Mouse (Mus musculus) heart, embryonic 10.5 days (tissue): ENCODE results near the gene Ift172. TPM values are rescaled to one million over a fixed set of nuclear protein-coding genes. Genes with fewer than 3 reads are reported as not detected.

Source experiments
- DNase-seq: peaks from one replicate; pipeline ENCODE4 v3.0.0-alpha.2; 2017; ENCODE audit warnings: low spot score
- H3K27ac ChIP-seq: fragments of 300-500 bp; sonication (generic); 2 replicates; pipeline ENCODE4 v1.5.1; 2016; ENCODE audit warnings: mild to moderate bottlenecking
- H3K27me3 ChIP-seq: fragments of 300-500 bp; sonication (generic); 2 replicates; pipeline ENCODE4 v1.6.1; 2016; ENCODE audit warnings: mild to moderate bottlenecking; ENCODE audit not compliant: poor library complexity, insufficient read depth, severe bottlenecking
- H3K36me3 ChIP-seq: fragments of 300-500 bp; sonication (generic); 2 replicates; pipeline ENCODE4 v1.6.1; 2016; ENCODE audit warnings: mild to moderate bottlenecking, moderate library complexity
- H3K4me1 ChIP-seq: fragments of 300-500 bp; sonication (generic); 2 replicates; pipeline ENCODE4 v1.6.1; 2016; ENCODE audit warnings: mild to moderate bottlenecking
- H3K4me3 ChIP-seq: fragments of 300-500 bp; sonication (generic); 2 replicates; pipeline ENCODE4 v1.5.1; 2016; ENCODE audit warnings: mild to moderate bottlenecking, moderate library complexity
- H3K9me3 ChIP-seq: fragments of 300-500 bp; sonication (generic); 2 replicates; pipeline ENCODE4 v1.6.1; 2016; ENCODE audit warnings: mild to moderate bottlenecking, moderate library complexity
- WGBS: fragments of 180-500 bp; shearing (Covaris S2); methylation state at CpG from one replicate; pipeline ENCODE4 v1.1.7; 2016; 5-methylcytosine and 5-hydroxymethylcytosine counted together
- polyA plus RNA-seq: library from polyadenylated mRNA; unstranded; fragments of >200 nt; fragmentation: Nextera tagmentation; extraction: Ambion mirVana; gene quantifications from 2 replicates; pipeline ENCODE4 v1.2.1, GENCODE M21; 2016

Gene Ift172
- polyA plus RNA-seq, 1 experiment from 2014 or later: 31.1 TPM

GRCm38 (mm10) chr5:31294964-31295605 lies 4.2 kb upstream of the Ift172 start:
- H3K27me3 ChIP-seq: no peaks in the 10 kb centered on the region
- peak overlapping the region; percentile 92 for H3K27ac ChIP-seq
- WGBS: 3% methylated on average over 29 of the region's 29 CpGs
- H3K4me3 ChIP-seq: peak overlapping the region; percentile 85
- H3K36me3 ChIP-seq: peaks cover 15% of the 10 kb centered on the region
- peaks cover 35% of the 10 kb centered on the region for H3K4me1 ChIP-seq
- no peaks in the 10 kb centered on the region for H3K9me3 ChIP-seq
- DNase-seq: peak; percentile 77

- 4% methylated on average over 9 of the region's 9 CpGs for WGBS
- no peak for DNase-seq
- H3K9me3 ChIP-seq: no peaks in the 10 kb centered on the region
Observed at GRCm38 (mm10) chr5:31291361-31291688, 409 bp upstream of the Ift172 start.

DNA sequence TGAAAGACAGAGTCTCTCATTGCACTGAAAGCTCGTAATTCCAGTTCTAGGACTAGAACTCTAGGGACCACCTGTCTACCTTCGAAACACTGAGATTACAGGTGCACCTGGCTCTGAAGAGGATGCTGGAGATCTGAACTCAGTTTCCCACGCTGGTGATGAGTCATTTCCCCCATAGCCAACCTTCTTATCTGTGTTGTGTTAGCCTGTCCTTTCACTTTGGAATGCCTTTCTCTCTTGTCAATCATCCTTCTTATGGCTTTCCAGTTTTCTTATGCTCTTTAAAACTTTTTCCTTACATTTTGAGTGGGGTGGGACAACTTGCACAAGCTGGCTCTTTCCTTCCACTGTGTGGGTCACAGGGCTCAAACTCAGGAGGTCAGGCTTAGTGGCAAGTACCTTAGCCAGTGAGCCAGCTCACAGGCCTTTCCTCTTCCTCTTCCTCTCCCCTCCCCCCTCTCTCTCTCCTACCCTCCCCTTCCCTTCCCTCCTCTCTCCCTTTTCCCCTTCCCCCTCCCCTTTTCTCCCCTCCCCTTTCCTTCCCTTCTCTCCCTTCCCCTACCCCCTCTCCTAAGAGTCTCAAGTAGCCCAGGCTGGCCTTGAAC lies 1.2 kb downstream of the Ift172 start:
- Histone ChIP-seq H3K4me3 (peak overlapping the region; percentile 68), H3K27ac (peak overlapping the region; percentile 86; the same call in 1 of the 2 replicates), H3K27me3 (no peaks in the 10 kb centered on the region), H3K36me3 (peaks cover 36% of the 10 kb centered on the region), H3K4me1 (peaks cover 20% of the 10 kb centered on the region), H3K9me3 (no peaks in the 10 kb centered on the region)
- no peak for DNase-seq
- WGBS: 59% methylated on average over 3 of the region's 3 CpGs

More at GRCm38 (mm10) chr5:31291361-31291688, 409 bp upstream of the Ift172 start:
- Histone ChIP-seq H3K27me3 (no peaks in the 10 kb centered on the region), H3K4me3 (peak overlapping the region; percentile 68), H3K36me3 (peaks cover 20% of the 10 kb centered on the region), H3K27ac (peak overlapping the region; percentile 86), H3K4me1 (peaks cover 34% of the 10 kb centered on the region)

DNA sequence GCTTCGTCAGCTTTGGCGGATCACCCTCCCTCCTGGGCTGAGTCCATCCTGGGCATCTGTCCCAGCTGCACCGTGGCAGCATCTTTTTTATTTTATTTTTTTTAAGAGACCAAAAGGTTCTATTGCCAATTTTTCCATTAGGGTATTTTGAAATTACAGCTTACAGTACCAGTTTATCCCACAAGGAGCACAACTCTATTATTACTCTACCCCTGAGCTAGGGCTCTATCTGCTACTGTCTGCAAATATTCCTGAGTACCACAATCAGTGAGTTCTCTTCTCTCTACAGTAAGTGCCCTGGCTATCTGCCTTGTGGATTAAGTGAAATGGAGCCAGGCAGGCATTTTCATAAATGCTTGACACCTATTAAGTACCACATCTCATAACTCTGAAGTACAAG lies 2.3 kb downstream of the Ift172 start:
- H3K36me3 ChIP-seq: peaks cover 44% of the 10 kb centered on the region
- no peak overlapping the region for H3K27ac ChIP-seq
- H3K4me1 ChIP-seq: peaks cover 13% of the 10 kb centered on the region
- DNase-seq: no peak
- H3K4me3 ChIP-seq: no peak overlapping the region
- no peaks in the 10 kb centered on the region for H3K9me3 ChIP-seq
- H3K27me3 ChIP-seq: no peaks in the 10 kb centered on the region
- WGBS: 77% methylated on average over 3 of the region's 3 CpGs

- Histone ChIP-seq H3K27ac (no peak overlapping the region), H3K4me1 (peaks cover 13% of the 10 kb centered on the region), H3K36me3 (peaks cover 44% of the 10 kb centered on the region), H3K4me3 (no peak overlapping the region), H3K27me3 (no peaks in the 10 kb centered on the region), H3K9me3 (no peaks in the 10 kb centered on the region)
- no peak for DNase-seq
- 70% methylated on average over 4 of the region's 4 CpGs for WGBS
Observed at GRCm38 (mm10) chr5:31288225-31288624, 2.7 kb downstream of the Ift172 start.

DNA sequence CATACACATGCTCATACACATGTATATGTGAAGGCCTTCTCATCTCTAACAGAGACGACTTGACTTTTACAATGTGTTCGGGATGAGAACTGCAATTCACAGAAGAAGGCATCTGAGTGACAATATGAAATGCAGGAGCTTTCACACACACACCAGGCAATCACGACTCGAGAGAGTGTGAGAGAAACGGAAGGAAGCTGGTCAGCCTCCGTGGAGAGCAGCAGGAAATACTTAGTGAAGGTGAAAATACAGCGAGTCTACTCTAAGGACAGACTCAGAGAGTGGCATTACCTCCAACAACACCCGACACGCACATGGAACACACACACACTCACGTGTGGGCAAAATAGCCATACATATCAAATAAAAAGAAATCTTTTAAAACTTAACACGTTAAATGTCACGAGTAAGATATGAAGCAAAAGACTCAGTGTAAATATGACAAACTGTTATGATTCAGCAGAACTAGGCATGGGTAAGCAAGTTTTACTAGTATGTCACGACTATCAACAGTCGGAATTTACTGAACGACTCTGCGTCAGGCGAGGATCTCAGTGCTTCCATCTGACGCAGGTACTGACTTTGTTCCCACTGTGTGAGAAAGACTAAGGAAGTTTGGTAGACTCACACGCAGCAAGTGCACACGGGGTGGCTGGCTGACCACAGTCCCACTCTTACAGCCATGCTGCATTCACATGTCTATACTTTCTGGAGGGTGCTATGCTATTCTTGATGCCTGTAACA lies 11.5 kb downstream of the Ift172 start:
- Histone ChIP-seq H3K9me3 (no peaks in the 10 kb centered on the region), H3K4me1 (no peaks in the 10 kb centered on the region), H3K27ac (no peak overlapping the region), H3K36me3 (peaks cover 80% of the 10 kb centered on the region), H3K27me3 (no peaks in the 10 kb centered on the region), H3K4me3 (no peak overlapping the region)
- 84% methylated on average over 20 of the region's 20 CpGs for WGBS
- no peak for DNase-seq

DNA sequence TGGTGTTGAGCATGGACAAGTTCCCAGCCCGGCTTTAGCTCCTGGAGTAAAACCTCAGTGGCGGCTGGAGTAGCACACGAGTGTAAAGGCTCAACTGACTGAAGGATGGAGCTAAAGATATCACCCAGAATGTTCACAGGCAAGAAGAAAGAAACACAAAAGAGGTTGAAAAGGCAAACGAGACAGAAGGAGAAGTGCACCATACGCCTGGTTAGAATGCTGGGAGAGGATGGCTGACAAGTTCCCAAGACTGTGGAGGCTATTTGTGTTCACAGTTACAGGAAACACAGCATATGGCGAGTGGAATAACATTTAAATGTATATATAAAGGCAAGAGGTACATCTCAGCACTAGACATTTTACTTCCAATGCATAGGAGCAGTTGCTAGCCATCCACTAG lies 17.9 kb downstream of the Ift172 start:
- 82% methylated on average over 6 of the region's 6 CpGs for WGBS
- Histone ChIP-seq H3K27me3 (no peaks in the 10 kb centered on the region), H3K27ac (no peak overlapping the region), H3K4me1 (no peaks in the 10 kb centered on the region), H3K36me3 (peaks cover 75% of the 10 kb centered on the region), H3K9me3 (no peaks in the 10 kb centered on the region), H3K4me3 (no peak overlapping the region)
- DNase-seq: no peak

- Histone ChIP-seq H3K27ac (no peak overlapping the region), H3K36me3 (peaks cover 94% of the 10 kb centered on the region), H3K9me3 (no peaks in the 10 kb centered on the region), H3K4me3 (no peak overlapping the region), H3K27me3 (no peaks in the 10 kb centered on the region), H3K4me1 (no peaks in the 10 kb centered on the region)
- DNase-seq: no peak
- whole genome bisulfite sequencing: 81% methylated on average over 6 of the region's 6 CpGs
Observed at GRCm38 (mm10) chr5:31267686-31268085, 23.2 kb downstream of the Ift172 start.

DNA sequence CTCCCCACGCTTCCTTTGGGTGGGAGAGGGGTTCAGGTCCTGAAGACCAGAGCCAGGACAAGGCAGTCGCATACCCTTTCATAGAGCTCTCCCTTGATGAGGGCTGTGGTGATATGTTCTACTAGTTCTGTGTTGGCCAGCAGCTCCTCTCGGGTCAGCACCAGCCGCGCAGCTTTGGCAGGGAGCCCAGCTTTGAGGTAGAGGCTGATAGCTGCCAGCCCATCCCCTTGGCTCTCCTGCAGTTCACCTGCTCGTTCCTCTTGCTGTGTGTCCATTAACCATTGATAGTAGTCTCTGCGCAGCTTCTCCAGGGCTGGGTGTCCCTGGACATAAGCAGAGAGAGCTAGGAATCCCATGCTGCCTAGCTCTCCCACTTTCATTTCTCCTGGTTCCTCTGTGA lies 24.8 kb downstream of the Ift172 start:
- peaks cover 95% of the 10 kb centered on the region for H3K36me3 ChIP-seq
- no peak for DNase-seq
- H3K4me1 ChIP-seq: no peaks in the 10 kb centered on the region
- no peak overlapping the region for H3K27ac ChIP-seq
- no peak overlapping the region for H3K4me3 ChIP-seq
- no peaks in the 10 kb centered on the region for H3K9me3 ChIP-seq
- WGBS: 85% methylated on average over 7 of the region's 7 CpGs
- no peaks in the 10 kb centered on the region for H3K27me3 ChIP-seq

- peak; percentile 71 for DNase-seq
- H3K4me3 ChIP-seq: no peak overlapping the region
- WGBS: 79% methylated on average over 11 of the region's 11 CpGs
- no peaks in the 10 kb centered on the region for H3K9me3 ChIP-seq
- H3K27me3 ChIP-seq: no peaks in the 10 kb centered on the region
- no peak overlapping the region for H3K27ac ChIP-seq
- H3K4me1 ChIP-seq: peaks cover 22% of the 10 kb centered on the region
- peaks cover 83% of the 10 kb centered on the region for H3K36me3 ChIP-seq
Observed at GRCm38 (mm10) chr5:31257616-31258015, 33.3 kb downstream of the Ift172 start.

DNA sequence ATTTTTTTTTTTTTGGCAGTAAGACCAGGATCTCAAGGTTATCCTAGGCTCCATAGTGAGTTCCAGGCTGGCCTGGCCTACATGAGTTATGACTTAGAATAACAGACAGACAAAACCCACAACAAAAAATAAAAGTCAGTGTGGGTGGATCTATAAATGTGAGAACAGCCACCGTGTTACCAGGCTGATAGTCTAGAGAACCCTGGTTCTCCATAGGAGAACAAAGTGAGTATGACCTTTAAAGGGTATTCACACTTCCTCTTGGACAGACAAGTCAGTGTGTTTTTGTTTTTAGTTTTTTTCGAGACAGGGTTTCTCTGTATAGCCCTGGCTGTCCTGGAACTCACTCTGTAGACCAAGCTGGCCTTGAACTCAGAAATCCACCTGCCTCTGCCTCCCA lies 34.9 kb downstream of the Ift172 start:
- Histone ChIP-seq H3K9me3 (no peaks in the 10 kb centered on the region), H3K27ac (no peak overlapping the region), H3K36me3 (peaks cover 82% of the 10 kb centered on the region), H3K27me3 (no peaks in the 10 kb centered on the region), H3K4me1 (peaks cover 38% of the 10 kb centered on the region), H3K4me3 (no peak overlapping the region)
- DNase-seq: no peak
- 92% methylated on average over 2 of the region's 2 CpGs for WGBS

- 91% methylated on average over 2 of the region's 2 CpGs for WGBS
- no peaks in the 10 kb centered on the region for H3K27me3 ChIP-seq
- H3K9me3 ChIP-seq: no peaks in the 10 kb centered on the region
- no peak overlapping the region for H3K27ac ChIP-seq
- no peak overlapping the region for H3K4me3 ChIP-seq
- DNase-seq: peak; percentile 73
- H3K4me1 ChIP-seq: peaks cover 44% of the 10 kb centered on the region
- peaks cover 82% of the 10 kb centered on the region for H3K36me3 ChIP-seq
Observed at GRCm38 (mm10) chr5:31255381-31255780, 35.5 kb downstream of the Ift172 start.

- peak; percentile 54 for DNase-seq
- H3K4me1 ChIP-seq: peaks cover 49% of the 10 kb centered on the region
- H3K4me3 ChIP-seq: no peak overlapping the region
- WGBS: 79% methylated on average over 8 of the region's 8 CpGs
- H3K27ac ChIP-seq: no peak overlapping the region
- no peaks in the 10 kb centered on the region for H3K9me3 ChIP-seq
- peaks cover 82% of the 10 kb centered on the region for H3K36me3 ChIP-seq
- no peaks in the 10 kb centered on the region for H3K27me3 ChIP-seq
Observed at GRCm38 (mm10) chr5:31254901-31255300, 36.0 kb downstream of the Ift172 start.
